Mouse (Mus musculus) adrenal gland (tissue): Measurements from ENCODE around the gene Fam173b.

Experiments
- intact Hi-C: fragments of 180-260 bp; cut with DNase I; formaldehyde crosslinking; loops from one replicate; pipeline ENCODE4 v1.15.1; 2025

Fam173b gene

DNA sequence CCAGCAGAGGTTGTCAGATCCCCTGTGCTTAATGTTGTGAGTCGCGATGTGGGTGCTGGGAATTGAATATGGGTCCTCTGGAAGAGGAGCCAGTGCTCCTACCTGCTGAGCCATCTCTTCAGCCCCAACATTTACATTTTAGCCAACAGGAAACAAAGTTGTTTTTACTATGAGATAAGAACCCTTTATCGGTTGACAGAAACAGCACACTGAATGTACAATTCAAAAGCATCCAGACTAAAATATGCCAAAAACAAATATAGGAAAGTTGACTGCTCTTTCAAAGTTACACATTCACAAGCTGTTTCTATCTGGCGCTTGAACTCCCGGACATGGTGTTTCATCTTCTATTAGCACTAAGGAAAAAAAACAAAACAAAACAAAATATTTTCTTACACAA, 15.6 kb upstream of the Fam173b start:
- intact Hi-C loops: loop anchor here (5.0 kb wide), 2 partner anchors 54 to 69 kb away; partner anchors contain the start of gene March6

DNA sequence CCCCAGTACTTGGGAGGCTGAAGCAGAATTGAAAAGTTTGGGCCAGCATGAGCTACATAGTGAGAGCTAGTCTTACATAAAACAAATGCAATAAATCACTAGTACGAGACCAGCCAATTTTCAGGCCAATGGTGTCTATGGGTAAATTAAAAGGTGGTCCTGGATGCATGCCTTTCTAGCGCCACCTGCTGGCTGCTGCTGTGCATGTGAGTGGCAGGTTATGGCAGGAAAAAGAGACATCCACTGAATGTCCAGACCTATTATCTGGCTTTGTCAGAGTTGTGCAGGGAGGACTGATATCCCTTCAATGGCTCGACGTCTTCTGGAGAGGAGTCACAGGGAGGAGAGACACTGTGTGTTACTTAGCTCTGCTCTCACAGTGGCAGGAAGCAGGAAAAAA, 15.1 kb upstream of the Fam173b start:
- intact Hi-C loops: loop anchor here (5.0 kb wide), 2 partner anchors 54 to 69 kb away; partner anchors contain the start of gene March6

DNA sequence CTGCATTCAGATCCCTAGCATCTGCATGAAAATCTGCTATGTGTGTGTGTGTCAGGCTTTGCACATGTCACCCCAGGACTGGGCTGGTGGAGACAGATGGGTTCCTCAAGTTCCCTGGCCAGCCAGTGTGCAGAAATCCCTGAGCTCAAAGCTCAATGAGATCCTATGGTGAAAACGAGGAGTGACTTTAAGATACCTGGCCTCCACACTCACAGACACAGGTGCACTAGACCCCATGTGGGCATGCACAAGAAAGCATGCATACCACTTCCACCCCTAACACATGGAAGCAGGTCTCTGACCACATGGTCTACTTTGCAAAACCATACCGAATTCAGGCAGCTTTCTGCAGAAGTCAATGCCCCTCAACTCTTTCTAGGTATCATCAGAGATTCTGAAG, 13.9 kb upstream of the Fam173b start:
- intact Hi-C loops: loop anchor here (5.0 kb wide), 2 partner anchors 55 to 70 kb away; partner anchors contain the start of gene March6

DNA sequence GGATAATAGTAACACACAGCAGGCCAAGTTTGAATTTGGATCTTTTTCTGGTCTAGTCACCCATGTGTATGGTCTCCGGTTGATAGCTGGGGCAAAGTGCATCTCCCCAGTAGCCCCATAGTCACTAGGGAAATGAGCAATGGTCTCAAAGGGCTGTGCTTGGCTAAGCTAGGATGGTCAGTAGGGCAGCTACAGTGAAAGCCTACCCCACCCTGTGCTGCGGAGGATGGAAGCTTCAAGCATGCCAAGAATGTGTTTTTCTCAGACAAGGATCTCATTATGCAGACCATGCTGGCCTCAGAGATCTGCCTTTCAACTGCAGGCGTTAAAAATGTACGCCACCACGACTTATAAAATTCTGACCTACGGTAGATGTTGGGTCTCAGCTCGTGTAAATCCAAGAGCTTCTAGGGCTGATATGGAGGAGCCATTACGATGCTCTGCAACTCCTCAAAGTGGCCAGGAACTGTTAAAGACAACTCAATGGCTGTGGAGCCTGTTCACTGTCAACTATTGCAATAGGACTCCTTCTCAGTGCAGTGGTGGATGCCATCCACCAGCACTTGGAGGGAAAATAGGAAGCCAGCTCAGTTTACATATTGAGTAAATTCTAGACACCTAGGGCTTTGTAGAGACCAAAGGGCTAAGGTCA, 12.5 kb upstream of the Fam173b start:
- intact Hi-C loops: loop anchor here (5.0 kb wide), 2 partner anchors 57 to 72 kb away; partner anchors contain the start of gene March6

DNA sequence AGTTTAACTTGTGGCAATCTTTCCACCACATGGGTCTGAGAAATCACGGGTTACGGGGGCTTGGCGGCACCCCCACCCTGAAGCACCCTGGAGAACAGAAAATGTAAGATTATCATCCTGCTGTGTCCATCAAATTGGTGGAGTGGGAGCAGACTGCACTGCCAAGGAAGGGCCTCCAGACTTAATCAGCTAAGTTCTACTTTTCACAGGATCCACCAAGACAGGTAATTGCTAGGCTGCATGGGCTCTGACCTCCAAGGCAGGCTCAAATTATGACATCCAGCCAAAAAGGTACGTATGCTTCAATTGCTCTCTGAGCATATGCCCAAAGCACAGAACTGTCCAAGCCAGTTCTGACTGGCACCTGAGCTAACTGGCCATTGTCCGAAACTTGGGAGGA, 11.5 kb upstream of the Fam173b start:
- intact Hi-C loops: no loop called here

DNA sequence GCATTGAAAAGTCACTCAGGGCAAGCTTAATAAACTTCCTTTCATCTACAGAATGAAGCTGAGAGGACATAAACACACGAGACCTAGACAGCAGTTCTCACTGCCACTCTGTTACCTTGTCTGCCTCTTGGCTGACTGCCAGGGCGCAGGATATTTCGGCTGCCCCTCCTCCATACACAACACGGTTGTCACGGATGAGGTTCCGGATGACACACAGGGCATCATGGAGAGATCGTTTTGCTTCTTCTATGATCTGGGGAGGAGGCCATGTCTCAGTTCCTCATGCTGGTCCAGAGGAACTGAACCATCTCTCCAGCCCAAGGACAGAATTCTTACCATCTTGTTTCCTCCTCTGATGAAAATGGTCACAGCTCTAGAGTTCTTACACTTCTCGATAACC, 9.1 kb upstream of the Fam173b start:
- intact Hi-C loops: no loop called here

DNA sequence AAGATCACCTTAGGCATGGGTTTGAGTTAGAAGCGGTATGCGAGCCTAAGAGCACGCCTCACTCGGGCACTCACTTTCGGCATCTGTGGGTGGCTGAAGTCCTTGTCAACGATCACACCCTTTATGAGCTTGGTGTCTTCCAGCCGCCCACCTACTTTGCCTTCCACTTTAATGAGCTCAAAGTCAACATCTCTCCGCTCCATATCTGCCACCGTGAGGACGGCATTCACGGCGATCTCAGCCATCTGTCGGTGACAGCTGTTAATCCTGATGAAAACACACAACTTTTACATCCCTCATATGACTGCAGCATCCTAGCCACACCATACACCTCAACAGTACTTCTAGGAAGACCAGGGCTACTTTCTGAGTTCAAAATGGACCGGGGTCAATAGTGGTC, 7.4 kb upstream of the Fam173b start:
- intact Hi-C loops: no loop called here

DNA sequence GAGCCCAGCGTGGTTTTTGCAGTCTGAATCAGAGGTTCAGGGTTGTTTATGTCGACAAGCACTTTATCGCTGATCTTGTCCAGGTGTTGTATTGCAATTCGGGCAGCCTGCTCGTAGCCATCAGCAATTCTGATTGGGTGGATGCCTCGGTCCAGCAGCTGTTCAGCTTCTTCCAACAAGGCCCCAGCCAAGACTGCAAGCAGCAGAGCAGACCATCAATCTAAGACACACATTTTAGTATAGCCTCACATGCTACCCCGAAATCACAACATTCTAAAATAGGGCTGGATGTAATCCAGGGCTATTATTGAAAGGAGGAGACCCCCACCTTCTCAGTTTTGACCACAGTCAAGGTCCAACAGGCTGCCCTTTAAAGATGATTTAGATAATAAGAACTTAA, 6.0 kb upstream of the Fam173b start:
- intact Hi-C loops: loop anchor here (5.0 kb wide), 1 partner anchor 103 kb away; no protein-coding TSS in a partner anchor

DNA sequence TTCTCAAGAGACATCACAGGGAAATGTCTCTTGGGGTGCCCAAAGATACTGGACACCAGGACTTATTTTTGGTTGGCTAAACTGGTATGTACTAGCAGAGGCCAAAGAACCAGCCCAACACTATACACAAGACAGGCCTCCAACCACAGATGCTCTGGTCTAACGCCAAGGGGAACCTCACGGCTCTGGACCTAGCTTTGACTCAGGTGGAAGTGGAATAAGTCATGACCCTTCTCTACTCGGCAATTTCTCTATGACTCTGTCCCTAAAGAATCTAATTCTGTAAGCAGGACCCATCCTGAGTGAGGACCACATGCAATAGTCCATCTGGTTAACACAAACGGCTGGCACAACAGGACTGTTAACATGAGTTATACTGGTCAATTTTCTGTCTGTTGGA, 1.8 kb upstream of the Fam173b start:
- intact Hi-C loops: loop anchor here (5.0 to 10.0 kb wide), 3 partner anchors 108 to 1165 kb away; no protein-coding TSS in a partner anchor

DNA sequence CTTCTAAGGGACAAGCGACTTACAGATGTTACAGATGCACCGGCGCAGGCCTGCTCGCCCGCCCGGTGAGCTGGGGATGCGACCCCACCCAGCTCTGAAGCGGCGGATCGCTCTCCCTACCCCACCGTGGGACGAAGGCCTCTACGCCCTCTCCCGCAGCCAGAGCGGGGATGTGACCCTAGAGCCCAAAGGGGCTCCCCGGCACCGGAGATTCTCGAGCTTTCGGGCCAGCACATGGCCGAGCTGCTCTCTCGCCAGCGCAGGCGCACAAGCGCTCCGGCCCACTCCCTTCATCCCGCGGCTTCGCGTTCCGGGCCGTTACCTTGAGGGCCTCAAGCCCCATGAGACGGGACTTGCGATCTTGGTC, 390 bp upstream of the Fam173b start:
- intact Hi-C loops: loop anchor here (10.0 kb wide), 2 partner anchors 834 to 1164 kb away; no protein-coding TSS in a partner anchor

DNA sequence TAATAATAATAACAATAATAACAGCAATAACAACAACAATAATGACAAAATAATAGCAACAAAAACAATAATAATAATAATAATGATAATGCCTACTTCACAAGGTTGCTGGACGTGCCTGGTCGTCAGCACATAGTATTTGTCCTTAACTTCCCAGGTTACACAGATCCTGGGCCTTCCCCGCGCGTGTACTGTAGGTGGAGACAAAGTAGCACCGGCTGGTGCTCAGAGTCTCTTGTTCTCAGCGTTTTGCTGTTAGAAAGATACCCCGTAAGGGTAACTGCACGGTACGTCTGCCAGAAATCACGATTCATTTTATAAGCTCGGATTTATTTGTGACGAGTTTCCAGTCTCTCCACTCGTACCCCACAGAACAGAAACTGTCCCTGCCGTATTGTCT, 774 bp downstream of the Fam173b start:
- intact Hi-C loops: loop anchor here (10.0 kb wide), 2 partner anchors 832 to 1162 kb away; no protein-coding TSS in a partner anchor

DNA sequence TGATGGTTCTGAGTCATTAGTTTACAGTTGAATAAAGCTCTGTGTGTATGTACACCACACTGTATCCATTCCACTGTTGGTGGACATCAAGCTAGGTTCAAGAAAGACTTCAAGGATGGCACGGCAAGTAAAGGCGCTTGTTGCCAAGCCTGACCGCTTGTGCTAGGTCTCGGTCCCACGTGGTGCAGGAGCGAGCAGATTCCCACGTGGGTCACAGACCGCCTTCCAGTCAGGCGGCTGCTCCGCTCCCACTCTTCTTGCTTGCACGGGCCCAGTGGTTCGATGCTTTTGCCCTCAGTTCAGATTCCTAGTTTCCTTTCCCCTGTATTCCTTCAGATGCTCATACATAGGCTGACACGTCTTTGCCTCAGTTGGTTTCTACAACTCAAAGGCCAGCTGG, 1.5 kb downstream of the Fam173b start:
- intact Hi-C loops: loop anchor here (10.0 kb wide), 2 partner anchors 832 to 1162 kb away; no protein-coding TSS in a partner anchor

DNA sequence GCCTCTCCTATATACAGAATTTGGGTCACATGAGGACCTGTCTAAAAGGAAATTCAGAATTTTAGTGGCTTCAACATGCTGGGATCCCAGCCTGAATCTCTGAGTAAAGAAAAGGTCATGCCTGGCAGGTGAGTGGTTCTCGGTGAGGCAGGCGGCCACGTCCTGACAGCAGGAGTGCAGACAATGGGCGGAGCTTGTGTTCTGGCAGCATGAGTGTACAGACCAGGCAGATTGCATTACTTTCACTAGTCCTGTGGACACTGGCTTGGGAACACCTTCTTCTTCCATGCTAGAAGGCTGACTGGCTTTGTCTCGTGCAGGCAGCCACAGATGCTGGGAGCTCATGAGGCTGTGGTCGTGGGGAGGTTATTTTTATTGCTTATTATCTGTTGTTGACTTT, 5.2 kb downstream of the Fam173b start:
- intact Hi-C loops: loop anchor here (10.0 kb wide), 2 partner anchors 828 to 1158 kb away; no protein-coding TSS in a partner anchor

DNA sequence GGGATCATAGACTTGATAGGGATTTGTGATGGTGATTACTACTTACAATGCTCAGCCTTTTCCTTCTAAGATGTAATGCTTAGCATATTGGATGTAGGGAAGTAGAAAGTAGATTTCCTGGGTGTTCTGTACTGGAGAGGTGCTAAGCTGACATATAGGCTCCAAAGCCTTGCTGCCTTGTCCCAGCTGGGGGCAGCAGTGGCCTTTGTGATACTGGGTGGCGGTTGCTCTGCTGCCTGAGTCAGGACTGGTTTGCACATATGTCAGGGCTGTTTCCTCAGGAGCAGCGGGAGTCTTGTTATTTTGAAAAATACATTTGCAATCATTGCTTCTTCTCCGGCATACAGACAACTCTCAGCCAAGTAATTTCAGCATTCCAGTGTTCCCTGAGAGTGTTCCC, 9.4 kb downstream of the Fam173b start:
- intact Hi-C loops: loop anchor here (10.0 kb wide), 2 partner anchors 634 to 974 kb away; partner anchors contain the start of gene Sema5a

DNA sequence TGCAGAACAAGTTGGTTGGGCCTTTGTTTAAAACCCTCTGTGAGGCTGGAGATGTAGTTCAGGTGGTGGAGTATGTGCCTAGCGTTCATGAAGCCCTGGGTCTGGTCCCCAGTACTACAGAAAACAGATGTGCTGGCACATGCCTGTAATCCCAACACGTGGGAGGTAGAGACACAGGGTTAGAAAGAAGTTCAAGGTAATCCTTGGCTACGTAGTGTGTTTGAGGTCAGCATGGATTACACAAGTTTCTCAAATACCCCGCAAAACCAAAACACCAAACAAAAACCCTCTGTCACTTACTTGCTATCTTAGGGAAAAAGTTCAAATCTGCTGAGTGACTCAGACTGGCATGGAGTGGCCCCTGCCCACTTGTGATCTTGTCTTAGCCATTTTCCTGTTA, 10.3 kb downstream of the Fam173b start:
- intact Hi-C loops: loop anchor here (10.0 kb wide), 2 partner anchors 633 to 973 kb away; partner anchors contain the start of gene Sema5a

DNA sequence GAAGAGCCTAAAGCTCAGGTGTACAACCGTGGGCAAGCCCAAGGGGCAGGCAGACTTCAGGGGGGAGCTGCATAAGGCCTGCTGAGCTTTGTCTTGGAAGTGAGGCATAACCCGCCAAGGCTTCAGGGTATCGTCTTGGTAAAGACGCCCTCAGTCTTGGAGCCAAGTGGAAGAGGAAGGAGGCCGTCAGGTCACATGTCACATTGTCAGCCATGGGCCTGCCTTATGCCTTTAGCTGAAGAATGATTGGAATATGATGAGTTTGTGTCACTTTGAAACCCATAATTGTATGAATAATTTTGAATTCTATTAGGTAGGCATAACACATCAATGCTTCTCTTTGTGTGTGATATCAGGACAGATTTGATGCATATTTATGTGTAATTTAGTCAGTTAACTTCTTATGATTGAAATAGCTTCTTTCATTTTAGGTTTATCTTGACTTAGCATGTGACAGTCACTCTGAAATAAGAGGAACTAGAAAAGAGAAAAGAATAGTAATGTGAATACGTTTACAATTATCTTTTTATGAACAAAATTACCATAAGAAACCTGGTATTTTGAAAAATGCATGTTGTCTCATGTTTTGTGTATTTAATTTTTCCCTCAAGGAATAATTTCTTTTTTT, 12.3 kb downstream of the Fam173b start:
- intact Hi-C loops: loop anchor here (10.0 kb wide), 2 partner anchors 631 to 971 kb away; partner anchors contain the start of gene Sema5a

DNA sequence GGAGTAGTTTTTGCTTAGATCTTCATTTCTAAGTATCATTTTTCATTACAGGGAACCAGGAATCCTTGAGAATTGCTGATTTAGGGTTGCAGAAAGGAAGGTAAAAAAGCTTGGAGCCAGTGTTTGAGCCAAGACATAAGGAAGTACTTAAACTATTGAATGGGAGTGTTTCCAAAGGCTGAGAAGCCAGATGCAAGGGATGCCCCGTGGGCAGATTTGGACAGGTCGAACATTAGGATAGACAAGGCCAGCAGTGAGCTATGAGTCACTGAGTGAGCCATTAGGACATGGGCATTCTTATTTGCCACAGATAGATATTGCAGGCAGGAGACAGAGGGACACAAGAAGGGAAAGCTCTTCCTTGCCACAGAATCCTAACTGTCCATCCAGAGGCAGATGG, 13.0 kb downstream of the Fam173b start:
- intact Hi-C loops: loop anchor here (10.0 kb wide), 2 partner anchors 630 to 970 kb away; partner anchors contain the start of gene Sema5a

DNA sequence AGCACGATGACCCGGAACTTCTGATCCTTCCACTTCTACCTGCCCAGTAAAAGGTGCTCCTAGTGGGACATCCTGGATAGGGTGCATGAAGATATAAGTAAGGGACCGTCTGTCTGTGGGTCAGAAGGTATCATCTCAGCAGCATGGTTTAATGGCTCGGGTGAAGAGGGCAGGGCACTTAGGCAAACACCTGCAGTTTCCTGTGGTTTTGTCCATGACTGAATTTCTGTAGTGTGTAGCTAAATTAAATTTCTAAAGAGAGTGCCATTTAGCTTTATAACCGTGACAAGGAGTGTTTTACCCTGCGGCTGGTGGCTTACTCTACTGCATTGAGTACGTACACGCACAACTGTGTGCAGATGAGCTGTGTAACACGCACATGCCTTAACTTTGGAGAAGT, 15.6 kb downstream of the Fam173b start:
- intact Hi-C loops: loop anchor here (10.0 kb wide), 2 partner anchors 628 to 968 kb away; partner anchors contain the start of gene Sema5a

DNA sequence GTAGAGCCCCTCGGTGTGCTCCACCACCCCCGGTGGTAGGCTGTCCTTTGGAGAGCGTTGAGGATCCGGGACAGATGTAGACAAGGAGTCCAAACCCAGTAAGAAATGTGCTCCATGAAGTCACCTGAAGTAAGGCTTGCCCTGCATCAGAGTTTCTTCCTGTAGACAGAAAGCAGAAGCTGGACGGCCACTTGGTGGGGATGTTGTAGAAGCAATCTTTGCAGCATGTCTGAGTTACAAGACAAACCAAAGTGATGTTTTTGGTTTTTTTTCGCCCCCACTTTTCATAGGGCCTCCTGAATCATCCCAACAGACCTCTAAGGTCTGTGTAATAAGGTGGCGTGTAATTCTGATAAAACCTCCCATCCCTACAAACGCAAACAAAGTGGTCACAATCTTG, 17.9 kb downstream of the Fam173b start:
- intact Hi-C loops: loop anchor here (10.0 kb wide), 2 partner anchors 625 to 965 kb away; partner anchors contain the start of gene Sema5a

DNA sequence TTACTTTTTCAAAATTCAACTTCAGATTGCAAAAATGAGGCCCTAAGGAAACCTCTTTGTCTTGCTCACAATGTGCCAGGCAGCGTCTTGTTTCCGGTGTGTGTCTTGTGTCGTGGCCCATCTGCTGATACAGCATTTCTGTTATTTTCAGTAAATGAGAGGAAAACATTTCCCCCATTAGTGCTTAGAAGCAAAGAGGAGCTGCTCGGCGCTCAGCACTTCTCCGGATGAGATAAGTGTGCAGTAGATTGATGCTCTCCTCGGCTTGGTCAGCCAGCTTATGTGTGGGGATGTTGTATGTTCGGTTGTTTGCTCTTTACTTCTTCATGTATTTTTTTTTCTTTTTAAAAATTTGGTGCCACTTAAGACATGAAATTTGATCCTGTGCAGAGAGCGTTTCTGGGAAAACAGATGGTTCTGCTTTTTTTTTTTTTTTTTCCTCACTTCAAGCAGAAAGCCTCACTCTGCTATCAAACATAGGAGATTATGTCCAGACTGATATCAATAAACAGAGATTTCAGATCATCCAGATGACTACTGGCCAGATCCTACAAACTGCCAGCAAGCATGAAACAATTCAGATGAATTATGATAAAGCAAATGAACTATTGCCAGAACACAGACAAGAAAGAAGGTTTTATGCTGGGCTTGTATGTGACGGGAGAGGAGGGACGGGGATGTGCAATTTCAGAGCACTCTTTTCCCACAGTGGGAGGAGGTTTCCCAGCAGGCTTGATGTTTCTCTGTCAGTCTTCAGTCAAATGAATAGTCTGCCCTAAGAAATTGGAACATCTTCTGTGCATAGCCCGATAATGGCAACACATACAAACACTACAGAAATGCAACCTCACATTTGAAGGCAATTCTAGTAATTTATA, 25.9 kb downstream of the Fam173b start:
- intact Hi-C loops: no loop called here

DNA sequence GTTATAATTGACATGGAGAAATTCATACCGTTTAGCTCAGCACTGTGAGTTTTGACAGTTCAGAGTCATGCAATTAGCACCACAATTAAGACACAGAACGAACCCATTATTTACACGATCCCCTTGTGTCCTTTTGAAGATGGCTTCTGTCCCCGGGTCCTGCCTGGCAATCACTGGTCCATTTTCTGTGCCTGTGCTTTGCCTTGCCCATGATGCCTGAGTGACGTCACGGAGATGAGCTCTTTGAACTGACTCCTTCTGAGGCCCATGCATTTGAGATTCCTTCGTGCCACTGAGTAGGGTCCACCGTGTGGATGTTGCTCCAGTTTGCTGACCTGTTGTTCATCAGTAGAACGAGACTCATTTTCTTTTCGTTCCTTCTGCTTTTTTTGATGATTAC, 26.5 kb downstream of the Fam173b start:
- intact Hi-C loops: no loop called here
